Mouse (Mus musculus) heart, postnatal 25 days (tissue): ENCODE measurements at regions not wholly inside any gene's neighbourhood (a gene's known extent, or its start where the extent isn't known, plus 50 kb on each side); places are given as distances from the start of the nearest gene placed in this dataset.

ENCODE experiments used
- DNase-seq: peaks from one replicate; pipeline ENCODE4 v3.0.0; 2022; ENCODE audit warnings: low spot score
- intact Hi-C: fragments of 180-260 bp; cut with DNase I; formaldehyde crosslinking; loops from one replicate; pipeline ENCODE4 v1.15.1; 2025

GRCm38 (mm10) chr17:72782775-72783174 lies 53.5 kb upstream of the Ypel5 start:
- DNase-seq: no peak
- intact Hi-C loops: loop anchor here (2.0 to 10.0 kb wide), 5 partner anchors 178 to 1220 kb away; partner anchors contain the start of gene Alk

DNA sequence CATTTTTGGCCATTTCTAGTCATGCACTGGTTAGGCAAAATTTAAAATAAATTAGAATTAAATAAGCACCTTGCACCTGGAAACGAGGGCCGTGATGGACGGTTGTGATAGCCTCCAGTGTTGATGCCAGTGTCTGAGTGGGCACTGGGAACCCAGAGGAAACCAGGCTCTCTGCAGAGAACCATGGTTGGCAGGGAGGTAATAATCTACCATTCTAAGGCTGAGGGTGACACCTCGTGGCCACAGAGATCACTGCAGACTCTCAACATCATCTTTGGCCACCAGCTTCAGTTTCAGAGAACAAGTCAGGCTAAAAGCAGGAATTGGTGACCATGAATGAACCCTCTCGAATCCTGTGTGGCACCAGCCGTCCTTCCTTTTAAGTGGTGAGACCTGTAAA lies 54.5 kb upstream of the Ypel5 start:
- DNase-seq: no peak

GRCm38 (mm10) chr17:72768266-72768665 lies 68.0 kb upstream of the Ypel5 start:
- intact Hi-C loops: no loop called here
- DNase-seq: no peak

More for the DNA sequence above, 54.5 kb upstream of the Ypel5 start:
- intact Hi-C loops: loop anchor here (2.0 to 10.0 kb wide), 5 partner anchors 177 to 1219 kb away; partner anchors contain the start of gene Alk

GRCm38 (mm10) chr17:72760937-72761336 lies 75.3 kb upstream of the Ypel5 start:
- intact Hi-C loops: no loop called here
- no peak for DNase-seq

GRCm38 (mm10) chr17:72746411-72746810 lies 89.8 kb upstream of the Ypel5 start:
- intact Hi-C loops: no loop called here
- no peak for DNase-seq

- intact Hi-C loops: no loop called here
Measured at GRCm38 (mm10) chr17:72733006-72733405, 103.2 kb upstream of the Ypel5 start.

DNA sequence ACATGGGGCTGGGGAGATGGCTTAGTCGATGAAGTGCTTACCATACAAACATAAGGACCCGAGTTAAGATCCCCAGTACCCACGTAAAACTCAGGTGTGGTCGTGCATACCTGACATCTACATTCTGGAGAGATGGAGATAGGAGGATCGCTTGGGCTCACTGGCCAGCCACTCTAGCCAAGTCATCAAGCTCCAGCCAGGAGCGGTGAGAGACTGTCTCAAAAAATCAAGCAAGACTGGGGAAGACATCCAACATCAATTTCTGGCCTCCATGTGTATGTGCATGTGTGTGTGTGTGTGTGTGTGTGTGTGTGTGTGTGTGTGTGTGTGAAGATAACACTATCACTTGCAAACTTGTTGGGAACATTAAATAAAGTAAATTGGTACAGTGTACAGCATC lies 104.6 kb upstream of the Ypel5 start:
- intact Hi-C loops: no loop called here
- no peak for DNase-seq

More at GRCm38 (mm10) chr17:72733006-72733405, 103.2 kb upstream of the Ypel5 start:
- no peak for DNase-seq

DNA sequence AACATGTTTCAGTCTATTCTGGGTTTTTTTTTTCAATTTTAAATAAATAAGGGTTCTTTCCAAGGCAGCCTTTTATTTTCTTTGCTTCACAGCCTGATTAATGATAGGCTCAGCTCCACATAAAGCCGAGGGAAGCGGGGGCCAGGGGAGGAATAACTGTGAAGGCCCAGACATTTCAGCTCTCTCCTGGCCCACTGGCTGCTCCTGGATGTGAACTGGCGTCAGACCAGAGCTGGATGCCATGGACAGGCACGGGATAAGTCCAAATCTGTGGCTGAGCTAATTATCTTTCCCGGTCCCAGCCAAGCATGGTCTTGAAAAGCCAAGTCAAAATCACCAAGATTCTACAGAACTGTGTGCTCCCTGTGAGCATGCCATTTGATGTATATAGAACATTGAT lies 105.1 kb upstream of the Ypel5 start:
- intact Hi-C loops: no loop called here
- no peak for DNase-seq

DNA sequence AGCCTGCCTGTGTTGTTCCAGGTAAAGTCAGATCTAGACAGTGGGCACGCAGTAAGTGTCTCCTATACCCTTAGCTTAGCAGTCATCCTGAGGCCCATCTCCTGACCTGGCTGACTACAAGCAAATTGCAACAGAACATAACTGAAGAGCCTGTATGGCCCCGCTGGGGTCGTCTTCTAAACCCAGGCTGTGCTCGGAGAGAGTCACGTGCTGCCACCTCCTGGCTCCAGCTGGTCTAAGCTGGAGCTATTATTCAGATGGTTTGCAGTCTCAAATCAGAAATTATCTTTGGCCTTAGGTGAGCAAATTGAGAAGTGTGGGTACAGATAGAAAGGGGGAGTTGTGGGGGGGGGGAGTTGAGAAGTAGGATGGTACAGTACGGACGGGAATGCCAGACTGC lies 115.5 kb upstream of the Ypel5 start:
- no peak for DNase-seq
- intact Hi-C loops: no loop called here

DNA sequence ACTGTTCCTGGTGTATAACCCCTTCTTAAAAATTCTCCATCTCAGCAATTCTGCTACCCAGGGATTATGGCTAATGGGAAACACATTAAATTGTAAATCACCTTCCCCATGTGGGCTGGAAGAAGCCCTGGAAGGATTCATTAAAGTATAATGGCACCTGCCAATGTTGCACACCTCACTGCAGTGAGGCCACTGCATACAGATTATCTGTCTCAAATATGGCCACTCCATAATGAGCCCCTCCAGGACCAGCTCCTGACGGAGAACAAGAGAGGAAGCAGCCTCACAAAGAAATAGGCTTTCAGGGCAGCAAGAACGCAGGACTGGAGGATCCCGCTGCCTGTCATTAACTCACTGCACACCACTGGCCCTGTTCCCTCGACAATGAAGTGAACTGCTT lies 115.2 kb upstream of the Alk start:
- intact Hi-C loops: no loop called here
- DNase-seq: no peak

DNA sequence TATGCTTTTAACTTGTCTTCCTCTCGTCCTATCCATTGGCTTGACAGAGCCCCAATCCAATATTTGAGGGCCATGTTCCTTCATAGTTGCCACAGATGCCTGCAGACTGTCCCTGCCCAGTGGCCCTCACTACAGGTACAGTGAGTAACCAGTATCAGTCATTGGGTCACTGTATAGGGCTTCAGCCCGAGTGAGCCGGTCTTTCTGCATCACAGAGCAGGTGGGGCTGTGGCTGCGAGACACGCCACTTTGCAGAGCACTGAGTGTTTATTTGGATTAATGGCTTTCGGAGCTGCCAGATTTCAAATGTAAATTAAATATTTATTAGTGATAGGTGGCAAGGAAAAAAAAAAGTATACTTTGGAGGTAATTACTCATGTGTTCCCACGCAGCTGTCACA lies 87.2 kb upstream of the Alk start:
- intact Hi-C loops: no loop called here
- DNase-seq: no peak

DNA sequence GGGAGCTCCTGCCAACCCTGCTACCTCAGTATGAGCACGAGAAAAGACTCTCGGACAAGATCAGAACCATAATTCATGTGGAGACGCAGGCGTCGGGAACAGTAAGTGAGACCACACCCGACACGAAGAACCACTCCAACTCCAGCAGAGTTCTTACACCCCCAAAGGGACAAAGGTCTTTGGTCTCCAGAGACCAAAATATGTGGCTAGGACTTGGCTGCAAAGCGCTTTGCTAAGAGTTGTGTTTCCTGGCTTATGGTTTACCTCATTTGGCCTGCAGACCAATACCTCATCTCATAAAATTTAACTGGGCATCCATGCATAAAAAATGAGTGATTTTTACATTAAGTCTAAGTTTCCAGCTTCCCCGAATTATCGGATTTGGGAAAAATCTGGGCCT lies 85.2 kb upstream of the Alk start:
- no peak for DNase-seq
- intact Hi-C loops: no loop called here

DNA sequence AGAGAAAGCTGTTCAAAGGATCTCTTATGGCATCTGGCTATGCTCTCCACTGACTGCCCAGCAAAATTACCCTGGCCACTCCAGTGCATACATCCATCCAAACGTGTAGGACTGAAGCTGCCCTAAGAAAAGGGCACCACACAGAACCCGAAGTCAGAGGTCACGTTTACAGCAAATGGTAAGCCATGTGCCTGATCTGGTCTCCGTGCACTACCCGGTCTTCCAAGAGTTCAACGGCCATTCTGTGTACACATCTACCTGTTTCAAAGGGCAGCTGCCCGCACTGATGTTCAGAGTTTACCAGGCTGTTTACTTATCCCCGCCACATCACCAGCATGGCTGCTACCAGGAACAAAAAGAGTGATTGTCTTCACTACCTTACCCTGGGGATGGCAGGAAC lies 84.4 kb upstream of the Alk start:
- intact Hi-C loops: no loop called here
- DNase-seq: no peak

- DNase-seq: no peak
- intact Hi-C loops: no loop called here
Measured at GRCm38 (mm10) chr17:72674658-72675057, 70.2 kb upstream of the Alk start.

GRCm38 (mm10) chr17:72672010-72672409 lies 67.6 kb upstream of the Alk start:
- no peak for DNase-seq
- intact Hi-C loops: no loop called here

DNA sequence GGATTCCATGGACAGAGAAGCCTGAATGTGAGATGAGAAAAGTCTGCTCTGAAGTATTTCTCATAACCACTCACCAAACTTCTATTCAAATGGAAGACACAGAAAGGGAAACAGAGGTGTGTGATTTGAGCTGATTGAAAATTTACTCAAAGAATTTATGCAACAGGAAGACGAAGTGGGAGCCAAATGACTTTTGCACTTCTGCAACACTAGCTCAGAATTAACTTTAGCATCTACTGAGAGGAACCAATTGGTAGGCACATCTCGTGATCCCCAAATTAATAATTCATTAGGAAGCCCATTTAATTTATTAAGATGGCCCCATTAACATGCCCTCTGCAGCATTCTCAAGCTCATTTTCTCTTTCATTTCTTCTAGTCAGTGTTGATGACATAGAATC lies 62.5 kb upstream of the Alk start:
- intact Hi-C loops: no loop called here
- DNase-seq: no peak

DNA sequence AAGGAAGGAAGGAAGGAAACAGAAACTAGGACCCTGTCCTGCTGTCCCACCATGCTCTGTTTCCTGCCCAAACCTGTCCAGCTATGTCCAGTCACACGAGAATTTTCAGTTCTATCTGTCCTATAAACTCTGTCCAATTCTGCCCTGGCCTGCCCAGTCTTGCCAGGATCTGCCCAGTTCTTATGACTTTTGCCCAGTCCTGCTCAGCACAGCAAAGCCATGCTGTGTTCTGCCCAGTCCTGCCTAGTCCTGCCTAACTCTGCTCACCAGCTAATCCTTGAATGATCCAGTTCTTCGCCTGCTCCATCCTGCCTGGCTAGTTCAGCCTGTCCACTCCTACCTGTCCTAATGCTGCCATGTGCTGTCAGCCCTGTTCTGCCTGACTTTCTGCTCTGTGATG lies 57.3 kb upstream of the Alk start:
- intact Hi-C loops: no loop called here
- no peak for DNase-seq

DNA sequence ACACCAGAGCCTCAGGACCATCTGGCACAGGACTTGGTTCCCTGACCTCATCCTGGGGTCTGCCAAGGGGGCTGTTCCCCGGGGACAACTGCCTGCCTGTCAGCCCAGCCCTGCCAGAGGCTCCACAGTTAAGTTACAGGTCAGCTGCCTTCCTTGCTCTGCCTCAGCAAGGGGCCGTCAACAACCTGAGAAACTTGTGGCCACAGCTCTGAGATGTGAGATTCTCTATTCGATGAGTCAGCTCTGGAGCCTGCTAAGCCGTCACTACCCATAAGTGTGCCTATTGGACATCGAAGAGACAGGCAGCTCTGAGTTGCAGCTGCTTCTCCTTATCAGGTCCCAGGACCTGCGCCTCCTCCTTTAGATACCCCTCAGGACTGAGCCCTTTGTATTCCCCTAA lies 54.3 kb upstream of the Alk start:
- intact Hi-C loops: no loop called here

DNA sequence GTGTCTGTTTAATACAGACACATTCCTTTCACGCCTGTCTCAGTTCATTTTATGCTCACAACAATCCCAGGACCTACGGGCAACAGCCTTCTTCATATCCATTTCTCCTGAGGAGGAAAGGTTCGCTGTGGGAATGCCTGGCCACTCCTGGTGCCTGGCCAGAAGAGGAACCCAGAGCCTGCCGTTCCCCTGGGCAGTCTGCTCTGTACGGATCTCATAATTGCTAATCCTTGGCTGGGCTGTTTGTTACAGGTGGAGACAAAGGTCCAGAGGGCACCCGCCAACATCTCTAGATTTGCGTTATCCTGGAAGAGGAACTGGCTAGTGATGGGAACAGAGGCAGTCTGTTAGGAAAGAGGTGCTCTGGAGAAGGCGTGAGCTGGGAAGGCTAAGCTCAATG lies 53.4 kb upstream of the Alk start:
- intact Hi-C loops: no loop called here
- no peak for DNase-seq

More for the DNA sequence above, 54.3 kb upstream of the Alk start:
- no peak for DNase-seq
